Mouse (Mus musculus) spleen, postnatal 14 days (tissue): ENCODE measurements around the gene Igfbp2.

Experiments used
- DNase-seq, 2 experiments: peaks; one replicate each; pipeline ENCODE4 v3.0.0; 2021 to 2022; ENCODE audit warnings: low spot score in 2 of 2

Igfbp2 gene

DNA sequence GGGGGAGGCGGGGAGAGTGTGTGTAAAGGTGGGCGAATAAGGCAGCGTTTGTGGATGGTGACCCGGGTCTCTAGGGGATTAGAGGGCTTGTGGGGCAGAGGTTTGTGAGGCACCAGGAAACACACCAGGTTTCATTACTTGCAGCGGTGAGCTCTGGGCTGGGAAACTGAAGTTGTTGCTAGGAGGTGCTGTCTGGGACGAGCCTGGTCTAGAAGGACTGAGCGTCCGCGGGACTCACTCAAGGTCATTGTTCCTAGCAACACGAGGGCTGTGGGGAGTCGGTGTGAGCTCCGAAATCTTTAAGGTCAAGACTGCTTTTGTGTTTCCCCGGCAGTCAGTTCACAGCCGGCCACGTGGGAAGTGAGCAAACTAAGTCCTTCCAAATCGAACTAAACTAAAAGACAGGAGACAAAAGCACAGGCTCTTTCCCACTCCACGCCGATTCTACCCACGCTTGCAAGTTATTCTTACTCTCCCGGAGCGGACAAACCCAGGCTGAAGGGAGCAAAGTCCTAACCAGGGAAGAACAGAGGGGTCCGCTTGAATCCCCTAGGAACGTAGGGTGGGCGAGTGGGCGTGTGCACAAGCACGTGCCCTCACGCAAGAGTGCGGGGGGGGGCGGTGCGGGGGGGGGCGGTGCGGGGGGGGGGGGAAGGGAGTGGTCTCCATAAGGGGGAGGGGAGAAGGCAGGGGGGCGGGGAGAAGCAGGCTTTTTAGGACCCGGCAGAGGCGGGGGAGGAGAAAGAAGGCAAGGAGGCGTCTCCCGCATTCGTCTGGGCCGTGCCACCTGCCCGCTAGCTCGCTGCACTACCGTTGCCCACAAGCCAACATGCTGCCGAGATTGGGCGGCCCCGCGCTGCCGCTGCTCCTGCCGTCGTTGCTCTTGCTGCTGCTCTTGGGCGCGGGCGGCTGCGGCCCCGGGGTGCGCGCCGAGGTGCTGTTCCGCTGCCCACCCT, at the start of gene Igfbp2:
Gene Igfbp2, plus strand, starts transcription at position 753 of the 956 bp plus-strand sequence.
- DNase-seq: no peak

DNA sequence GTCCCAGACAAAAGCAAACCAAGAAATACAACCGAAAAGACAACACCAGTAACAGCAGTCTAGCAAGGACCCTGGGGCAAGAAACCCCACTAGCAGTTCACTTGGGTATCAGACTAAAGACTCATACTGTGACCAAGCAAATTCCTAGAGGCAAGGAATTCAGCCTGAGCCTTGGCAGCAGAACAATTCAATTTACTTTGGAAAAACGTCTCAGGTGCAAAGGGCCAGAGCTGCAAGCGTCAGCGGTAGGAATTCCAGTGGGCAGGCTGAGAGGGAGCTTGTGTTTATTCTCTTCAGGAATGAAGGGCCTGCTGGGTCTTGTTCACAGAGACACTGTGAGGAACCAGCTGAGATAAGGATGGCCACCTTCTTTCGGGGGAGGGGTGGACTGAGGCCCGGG, 45.5 kb upstream of the Igfbp2 start:
- DNase-seq: no peak

DNA sequence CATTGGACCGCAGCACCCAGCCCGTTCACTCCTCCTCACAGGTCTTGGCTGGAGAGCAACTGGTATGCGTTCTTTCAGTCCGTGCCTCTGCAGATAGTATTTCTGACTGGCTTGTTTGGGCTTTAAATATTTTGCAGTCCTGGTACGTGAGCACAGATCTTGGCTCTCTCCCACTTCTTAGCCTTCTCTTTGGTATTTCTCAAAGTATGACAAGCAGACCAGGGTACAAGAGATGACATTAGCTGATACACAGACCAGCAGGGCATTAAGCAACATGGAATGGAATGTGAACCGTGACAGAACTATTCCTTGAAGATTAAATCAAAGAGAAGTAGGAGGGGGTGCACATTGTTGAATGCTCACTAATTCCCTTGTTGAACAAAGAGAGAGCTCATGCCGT, 43.6 kb upstream of the Igfbp2 start:
- DNase-seq: no peak

DNA sequence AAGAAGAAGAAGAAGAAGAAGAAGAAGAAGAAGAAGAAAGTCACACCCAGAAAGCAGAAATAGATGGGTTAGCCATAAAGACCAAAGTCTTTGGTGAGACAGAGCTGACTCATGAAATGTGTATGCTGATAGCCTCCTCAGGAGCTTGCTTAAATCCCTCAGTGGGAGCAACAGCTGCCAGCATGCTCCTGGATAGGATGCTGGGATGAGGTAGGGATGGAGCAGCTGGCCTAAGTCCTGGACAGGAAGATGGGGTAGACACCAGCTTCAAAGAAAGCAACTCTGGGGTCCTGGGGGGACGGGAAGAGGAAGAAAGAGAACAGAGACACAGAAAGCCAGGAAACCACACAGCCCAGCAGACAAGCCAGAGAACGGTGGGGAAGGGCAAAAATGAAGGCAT, 41.0 kb upstream of the Igfbp2 start:
- DNase-seq: no peak

DNA sequence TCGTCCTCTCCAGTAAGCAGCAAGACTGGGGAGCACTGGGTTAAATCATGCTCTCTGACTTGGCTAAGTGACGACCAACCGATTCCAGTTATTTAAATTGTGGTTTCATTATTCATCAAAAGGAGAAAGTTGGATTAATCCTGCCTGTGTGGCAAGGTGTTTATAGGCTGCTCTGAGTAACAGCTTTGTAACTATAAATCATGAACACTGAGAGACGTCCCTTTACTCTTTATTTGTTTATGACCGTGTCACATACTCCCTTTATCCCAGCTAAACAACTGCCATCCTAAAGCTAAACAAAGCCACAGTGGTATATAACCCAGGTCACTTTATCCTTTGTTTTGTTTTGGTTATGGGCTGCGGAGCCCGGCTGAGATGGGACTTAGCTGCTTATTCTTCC, 40.3 kb upstream of the Igfbp2 start:
- DNase-seq: no peak

DNA sequence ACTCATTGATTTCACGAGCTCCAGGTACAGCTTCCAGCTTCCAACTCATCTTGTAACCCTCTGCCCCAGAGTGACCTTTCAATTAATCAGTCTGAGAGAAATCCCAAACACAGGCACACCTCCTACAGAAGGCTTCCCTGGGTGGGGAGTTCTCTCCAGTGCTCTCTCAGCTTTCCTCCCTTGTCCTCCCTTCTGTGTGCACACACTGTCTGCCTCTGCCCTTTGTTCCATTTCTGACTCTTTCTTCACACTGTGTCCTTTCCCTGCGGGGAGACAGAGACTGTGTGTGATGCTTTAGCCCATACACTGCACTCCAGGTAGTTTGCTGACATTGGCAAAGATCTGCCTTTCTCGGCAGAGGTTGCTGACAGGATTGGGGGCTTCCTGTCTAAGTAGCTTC, 33.6 kb upstream of the Igfbp2 start:
- DNase-seq: no peak

DNA sequence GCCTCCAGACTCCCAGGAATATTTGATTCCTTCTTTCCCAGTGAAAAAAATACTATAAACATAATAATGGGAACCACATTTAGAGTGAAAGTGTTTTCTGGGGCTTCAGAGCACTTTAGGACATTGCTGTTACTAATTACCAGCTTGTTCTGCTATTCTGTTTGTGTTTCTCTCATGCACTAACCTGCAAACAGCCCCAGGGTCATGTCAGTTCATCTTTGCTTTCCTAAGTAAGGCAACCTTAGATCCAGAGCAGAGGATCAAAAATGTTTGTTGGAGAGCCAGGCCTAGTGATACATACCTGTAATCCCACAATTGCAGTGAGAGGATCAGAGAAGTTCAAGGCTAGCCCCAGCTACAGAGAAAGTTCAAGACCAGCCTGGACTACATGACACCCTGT, 32.6 kb upstream of the Igfbp2 start:
- DNase-seq: no peak

DNA sequence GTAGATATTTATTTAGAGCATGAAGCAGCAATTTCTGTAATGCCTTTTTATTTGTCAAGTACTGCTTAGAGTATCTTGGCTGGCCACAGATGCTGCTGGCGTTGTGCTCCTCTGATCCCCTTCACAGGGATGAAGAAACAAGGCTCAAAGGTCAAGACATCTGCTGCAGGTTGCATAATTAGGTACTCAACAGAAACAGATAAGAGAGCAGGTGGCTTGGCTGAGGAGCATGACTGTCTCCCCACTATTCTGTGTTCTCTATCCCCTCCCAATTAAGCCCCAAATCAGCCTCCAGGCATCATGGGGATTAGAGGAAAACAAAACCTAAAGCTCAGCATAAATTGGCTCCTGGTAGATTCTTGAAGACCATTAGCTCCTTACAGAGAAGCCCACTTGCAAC, 32.0 kb upstream of the Igfbp2 start:
- no peak for DNase-seq

DNA sequence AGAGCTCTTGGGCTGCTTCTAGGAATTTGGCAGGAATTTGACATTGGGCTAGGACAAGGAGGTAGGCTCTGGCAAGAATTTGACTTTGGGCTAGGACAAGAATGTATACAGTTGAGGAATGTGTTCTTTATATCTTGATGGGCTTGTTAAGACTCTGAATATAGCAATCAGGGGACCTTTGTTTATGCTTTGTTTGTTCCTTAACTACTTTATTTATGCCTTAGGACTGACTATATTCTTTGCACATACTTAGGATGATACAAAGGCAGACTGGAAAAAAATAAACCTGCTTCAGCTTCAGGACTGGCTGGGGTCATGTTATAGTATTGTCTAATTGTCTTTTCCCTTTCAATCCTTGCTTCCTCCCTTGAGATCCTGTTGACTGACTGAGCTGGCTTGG, 31.1 kb upstream of the Igfbp2 start:
- DNase-seq: no peak

DNA sequence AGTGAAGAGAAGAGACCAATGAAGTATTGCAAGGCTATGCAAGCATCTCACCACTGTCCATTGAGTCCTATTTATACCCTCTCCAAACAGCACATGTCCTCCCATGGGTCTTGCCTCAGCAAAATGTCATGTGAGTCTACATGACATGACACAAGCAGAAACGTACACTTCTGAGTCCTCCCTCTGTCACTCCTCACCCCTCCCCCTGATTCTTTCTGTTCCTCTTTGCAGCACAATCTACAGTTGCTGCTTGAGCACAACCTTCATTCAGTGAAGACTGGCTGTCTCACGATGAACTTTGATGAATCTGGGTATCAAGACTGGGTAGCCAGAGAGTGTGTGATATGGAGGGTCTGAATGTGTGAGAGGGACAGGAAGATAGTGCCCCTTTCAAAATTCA, 28.2 kb upstream of the Igfbp2 start:
- DNase-seq: no peak

DNA sequence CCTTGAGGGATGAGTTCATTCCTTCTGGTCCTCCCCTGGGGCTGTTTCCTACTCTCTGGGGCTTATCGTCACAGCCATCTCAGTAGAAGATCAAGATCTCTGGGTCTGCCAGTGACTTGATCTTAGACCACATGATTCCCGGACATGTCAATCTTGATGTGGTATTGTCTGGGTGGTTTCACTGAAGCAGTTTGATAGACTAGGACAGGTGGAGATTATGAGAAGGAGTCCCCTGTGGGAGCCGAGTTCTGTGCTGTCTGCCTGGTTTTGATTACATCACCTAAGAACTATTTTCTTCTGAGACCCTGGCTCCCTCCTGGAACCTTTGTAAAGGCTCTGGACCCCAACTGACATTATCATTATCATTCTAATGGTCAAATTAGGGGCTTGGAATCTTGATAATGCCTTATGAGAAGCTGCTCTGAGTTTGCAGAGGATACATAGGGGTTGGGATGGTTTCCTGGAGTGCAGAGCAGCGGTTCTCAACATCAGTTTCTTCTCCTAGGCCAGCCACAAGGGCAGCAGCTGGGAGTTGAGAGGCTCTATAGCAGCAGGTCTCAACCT, 27.1 kb upstream of the Igfbp2 start:
- DNase-seq: no peak

DNA sequence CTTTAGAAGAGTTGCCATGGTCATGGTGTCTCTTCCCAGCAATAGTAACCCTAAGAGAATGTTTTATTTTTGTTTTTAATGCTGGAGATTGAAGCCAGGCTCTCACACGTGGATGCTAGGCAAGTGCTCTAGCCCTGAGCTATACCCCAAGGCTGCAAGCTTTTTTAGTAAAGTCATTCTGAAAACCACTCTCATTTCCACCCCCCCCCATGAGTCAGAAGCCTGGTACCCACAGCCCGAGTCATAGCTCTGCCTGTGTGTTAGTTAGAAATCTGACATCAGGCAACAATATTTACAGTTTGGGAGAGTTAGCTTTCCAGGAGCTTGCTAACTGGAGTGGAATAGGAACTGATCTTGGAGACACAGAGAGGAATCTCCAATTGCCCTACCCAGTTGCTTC, 25.9 kb upstream of the Igfbp2 start:
- no peak for DNase-seq

DNA sequence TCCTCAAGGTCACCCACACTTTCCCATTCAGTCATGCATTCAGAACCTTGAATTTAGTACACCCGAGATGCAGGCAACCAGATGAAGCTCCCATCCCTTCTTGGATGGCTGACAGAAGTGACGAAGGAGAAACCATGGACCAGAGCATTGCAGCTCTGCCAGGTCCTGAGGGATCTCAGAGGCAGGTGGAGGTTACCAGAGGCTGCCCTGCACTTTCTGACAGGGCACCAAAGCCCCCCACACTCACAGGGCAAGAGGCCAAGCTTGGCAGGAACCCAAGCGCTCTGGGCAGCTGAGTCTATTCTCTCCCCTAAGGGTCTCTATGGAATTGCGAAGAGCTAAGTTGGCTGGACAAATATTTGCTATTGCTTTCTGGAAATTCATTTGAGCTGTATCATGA, 20.3 kb upstream of the Igfbp2 start:
- no peak for DNase-seq

DNA sequence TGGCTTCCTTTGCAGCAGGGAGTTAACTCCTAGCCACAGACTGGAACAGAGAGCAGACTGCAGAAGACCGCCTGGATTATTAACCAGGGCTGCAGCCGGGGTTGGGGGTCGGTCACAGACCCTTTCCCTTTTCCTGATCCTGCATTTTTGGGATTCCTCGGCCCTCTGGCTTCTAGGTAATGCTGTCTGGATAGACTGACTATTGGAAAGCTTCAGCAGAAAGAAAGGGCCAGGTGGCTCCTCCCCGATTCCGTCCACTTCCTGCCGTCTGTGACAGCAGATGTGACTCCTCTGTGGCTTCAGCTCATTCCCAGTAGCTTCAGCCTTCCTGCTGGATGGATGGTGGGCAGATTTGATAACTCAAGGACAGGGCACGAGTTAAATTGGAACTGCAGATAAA, 19.3 kb upstream of the Igfbp2 start:
- no peak for DNase-seq

DNA sequence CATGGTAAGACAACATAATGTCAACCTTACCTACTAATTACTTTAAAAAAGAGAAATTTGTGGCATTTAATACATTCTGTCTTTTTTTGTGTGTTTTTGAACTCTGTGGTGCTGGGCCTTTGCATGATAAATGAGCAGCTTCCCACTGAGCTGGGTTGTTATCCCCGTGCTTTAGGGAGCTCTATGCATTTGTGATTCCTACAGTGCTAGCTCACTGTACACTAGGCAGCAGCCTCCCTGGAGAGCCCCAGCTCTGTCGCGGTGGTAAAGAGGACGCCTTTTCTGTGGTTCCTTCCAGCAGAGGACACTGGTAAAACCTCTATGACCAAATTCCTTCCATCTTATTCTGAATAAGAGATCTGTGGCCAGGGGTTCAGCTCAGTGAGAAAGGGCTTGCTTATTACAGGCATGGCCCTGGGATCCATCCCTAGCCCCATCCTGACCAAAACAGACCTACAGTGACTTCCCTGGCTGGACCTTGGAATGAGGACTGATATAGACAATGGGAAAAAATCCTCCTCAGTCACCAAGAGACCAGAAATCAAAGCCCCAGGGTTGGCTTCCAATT, 18.7 kb upstream of the Igfbp2 start:
- DNase-seq: no peak

DNA sequence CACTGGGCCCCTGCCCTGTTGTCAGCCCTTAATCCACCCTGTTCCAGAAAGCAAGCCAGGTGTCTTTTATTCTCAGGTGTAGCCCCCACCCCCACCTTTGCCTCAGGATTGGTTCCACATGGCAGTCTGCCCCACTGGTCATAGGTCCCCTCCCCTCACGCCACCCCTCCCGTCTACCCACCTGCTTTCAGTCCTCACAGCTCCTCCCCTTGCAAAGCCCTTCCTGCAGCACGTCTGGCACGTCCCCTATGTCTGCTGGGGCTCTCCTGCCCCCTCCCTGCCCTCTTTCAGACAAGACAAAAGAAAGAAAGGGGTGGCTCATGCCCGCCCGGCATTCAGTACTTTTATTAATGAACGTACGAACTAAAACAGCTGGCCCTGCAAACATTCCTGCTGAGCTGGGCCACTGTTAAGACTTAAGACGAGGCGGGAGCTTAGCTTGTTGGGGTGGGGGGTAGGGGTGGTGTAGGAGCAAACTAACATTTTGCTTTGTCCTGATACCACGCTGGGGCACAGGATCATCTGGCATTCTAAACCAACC, 18.2 kb upstream of the Igfbp2 start:
- no peak for DNase-seq

DNA sequence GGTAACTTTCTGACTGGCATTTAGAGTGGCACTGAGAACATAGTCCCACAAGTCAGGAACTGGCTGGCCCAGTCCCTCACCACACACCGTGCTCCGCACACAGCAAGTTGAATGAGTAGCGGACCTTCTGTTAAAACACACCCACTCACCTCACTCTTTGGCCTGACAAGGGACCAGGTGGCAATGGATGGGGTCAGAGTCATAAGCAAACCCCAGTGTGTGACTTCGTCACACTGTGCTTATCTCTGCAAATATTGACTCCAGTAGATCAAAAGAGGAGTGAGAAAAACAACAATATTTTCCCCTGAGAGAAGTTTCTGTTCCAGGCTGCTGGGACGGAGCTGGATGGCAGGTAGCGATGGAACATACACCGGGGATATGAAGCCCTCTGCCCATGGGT, 15.0 kb upstream of the Igfbp2 start:
- DNase-seq: no peak

DNA sequence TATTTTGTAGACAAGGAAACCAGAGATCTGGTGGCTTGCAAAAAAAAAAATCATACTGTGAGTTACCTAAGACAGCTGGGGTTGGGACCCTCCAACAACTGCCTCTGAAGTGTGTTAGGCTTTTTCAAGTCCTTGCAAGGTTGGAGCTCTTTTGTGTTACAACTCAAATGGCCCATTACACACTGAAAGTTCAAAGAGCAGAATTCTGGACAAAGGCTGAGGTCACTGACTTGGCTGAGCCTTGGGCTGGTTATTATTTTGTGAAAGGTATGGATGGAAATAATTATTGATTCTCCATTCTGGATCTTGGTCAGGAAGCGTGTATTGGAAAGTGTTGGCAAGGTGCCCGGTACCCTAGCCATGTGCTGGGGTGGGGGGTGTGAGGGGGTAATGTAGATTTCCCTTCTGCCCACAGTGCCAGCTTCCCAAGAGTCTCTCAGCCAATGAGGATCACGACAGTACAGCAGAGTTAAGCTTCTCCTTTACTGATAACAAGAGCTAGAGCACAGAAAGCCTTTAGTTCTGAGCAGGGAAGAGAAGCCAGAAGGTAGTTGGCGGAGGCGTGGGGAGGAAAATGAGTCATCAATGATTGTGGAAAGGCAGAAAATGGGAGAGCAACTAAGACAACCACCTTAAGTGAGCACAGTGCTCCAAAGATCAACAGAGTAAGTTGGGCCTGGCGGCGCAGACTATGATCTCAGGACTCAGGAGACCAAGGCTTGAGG, 14.2 kb upstream of the Igfbp2 start:
- DNase-seq: no peak

DNA sequence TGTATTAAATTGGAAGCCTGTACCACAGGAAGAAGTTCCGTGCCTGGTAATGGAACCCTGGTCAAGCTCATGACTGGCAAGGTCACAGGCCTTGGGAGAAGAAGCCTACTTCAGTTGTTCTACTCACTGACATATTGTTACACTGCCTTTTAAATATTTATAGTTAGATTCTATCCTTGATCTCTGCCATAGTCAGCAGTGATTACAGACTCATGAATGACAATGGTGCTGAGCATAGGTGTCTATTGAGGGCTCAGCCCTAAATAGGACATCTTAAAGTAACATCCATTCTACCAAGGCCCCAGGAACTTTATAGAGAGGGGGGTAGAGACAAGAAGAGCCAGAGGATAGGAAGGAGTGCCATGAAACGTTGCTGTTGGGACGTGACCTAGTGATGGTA, 13.2 kb upstream of the Igfbp2 start:
- no peak for DNase-seq

DNA sequence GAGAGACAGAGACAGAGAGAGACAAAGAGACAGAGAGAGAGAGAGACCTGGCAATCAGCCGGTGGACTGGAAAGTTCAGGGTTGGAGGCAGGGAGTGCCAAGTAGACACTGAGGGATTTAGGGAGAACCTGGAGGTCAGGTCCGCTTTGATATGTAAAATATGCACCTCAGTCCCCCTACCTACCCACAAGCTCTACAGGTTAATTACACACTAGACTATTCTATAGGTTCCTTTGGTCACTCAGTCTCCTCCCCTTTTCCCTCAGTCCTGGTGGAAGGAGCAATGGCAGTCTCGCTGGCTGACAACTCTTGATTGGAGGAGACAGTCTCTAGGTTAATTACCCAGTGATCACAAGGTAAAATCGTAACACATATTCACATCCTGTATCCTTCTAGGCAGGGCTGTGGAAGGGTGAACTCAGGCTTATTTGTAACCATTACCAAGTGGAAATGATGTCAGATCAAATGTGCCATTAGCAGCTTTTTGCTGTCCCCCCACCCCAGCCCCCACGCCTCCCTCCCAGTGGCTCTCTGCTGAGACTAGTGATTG, 11.1 kb upstream of the Igfbp2 start:
- no peak for DNase-seq

DNA sequence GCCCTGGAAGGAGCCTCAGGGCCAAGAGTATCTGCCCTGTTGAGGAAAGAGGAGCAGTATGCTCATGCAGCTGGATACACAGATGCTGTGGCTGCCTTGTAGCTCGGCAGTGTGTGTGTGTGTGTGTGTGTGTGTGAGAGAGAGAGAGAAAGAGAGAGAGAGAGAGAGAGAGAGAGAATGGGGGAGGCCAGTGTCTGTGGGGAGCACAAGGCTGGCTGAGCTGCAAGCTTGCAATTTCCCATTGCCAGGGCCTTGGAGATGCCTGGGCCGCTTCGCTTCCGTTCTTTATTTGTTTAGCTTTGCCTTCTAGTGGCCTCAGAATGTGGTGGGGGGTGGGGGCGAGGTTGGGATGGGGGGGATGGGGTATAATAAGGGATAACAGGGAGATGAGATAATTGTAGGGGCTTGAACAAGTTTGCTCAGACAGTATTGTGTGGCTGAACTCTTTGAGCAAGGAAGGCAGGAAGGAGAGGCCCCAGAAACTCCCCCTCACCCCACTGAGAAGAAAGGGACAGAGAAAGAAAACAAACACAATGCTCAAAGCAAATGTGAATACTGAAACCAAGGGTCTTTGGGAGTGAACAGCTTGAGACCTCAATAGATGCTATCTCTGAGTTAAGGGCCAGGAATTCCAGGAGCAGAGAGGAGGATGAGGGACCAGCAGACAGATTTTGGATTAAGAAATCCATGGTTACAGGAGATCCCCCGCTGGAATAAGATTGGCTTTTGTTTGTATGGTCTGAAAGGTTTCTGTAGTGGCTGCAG, 10.5 kb upstream of the Igfbp2 start:
- DNase-seq: no peak
